Mouse (Mus musculus) hindbrain, embryonic 16.5 days (tissue): ENCODE results near the gene Ccdc66. TPM values are rescaled to one million over a fixed set of nuclear protein-coding genes. Genes with fewer than 3 reads are reported as not detected.
A peak's percentile ranks its signal among the peaks of the same experiment; 100 is the strongest.

Experiments
- ATAC-seq: fragments of 200-750 bp; cut with Nextera tagmentation; 2 replicates; pipeline ENCODE4 v1.8.0; 2017; ENCODE audit warnings: moderate TSS enrichment, moderate library complexity
- H3K27ac ChIP-seq: fragments of 300-500 bp; sonication (generic); 2 replicates; pipeline ENCODE4 v1.5.1; 2014; ENCODE audit warnings: low read depth, mild to moderate bottlenecking, control low read depth, low read length, moderate library complexity
- H3K27me3 ChIP-seq: fragments of 300-500 bp; sonication (generic); replicated peaks from 2 replicates; pipeline ENCODE4 v1.6.1; 2014; ENCODE audit warnings: low read length; ENCODE audit not compliant: control insufficient read depth, insufficient read depth
- H3K36me3 ChIP-seq: fragments of 300-500 bp; sonication (generic); 2 replicates; pipeline ENCODE4 v1.6.1; 2014; ENCODE audit warnings: mild to moderate bottlenecking, low read length, moderate library complexity, mixed read lengths; ENCODE audit not compliant: control insufficient read depth, insufficient read depth
- H3K4me1 ChIP-seq: fragments of 300-500 bp; sonication (generic); 2 replicates; pipeline ENCODE4 v1.6.1; 2014; ENCODE audit warnings: low read depth, low read length; ENCODE audit not compliant: control insufficient read depth, insufficient read depth
- H3K4me2 ChIP-seq: fragments of 300-500 bp; sonication (generic); 2 replicates; pipeline ENCODE4 v1.6.1; 2014; ENCODE audit warnings: mild to moderate bottlenecking, low read length, control low read depth, moderate library complexity
- H3K4me3 ChIP-seq: fragments of 300-500 bp; sonication (generic); 2 replicates; pipeline ENCODE4 v1.5.1; 2014; ENCODE audit warnings: mild to moderate bottlenecking, low read length, control low read depth, moderate library complexity
- H3K9ac ChIP-seq: fragments of 300-500 bp; sonication (generic); 2 replicates; pipeline ENCODE4 v1.6.1; 2014; ENCODE audit warnings: low read depth, mild to moderate bottlenecking, control low read depth, low read length, moderate library complexity
- H3K9me3 ChIP-seq: fragments of 300-500 bp; sonication (generic); 2 replicates; pipeline ENCODE4 v1.6.1; 2014; ENCODE audit warnings: mild to moderate bottlenecking, low read length, moderate library complexity; ENCODE audit not compliant: control insufficient read depth
- WGBS: fragments of 180-500 bp; shearing (Covaris S2); extraction: QIAGEN DNeasy Blood & Tissue Kit; methylation state at CpG from one replicate; pipeline ENCODE4 v1.1.7; 2014; 5-methylcytosine and 5-hydroxymethylcytosine counted together
- polyA plus RNA-seq: library from polyadenylated mRNA; unstranded; fragments of >200 nt; fragmentation: Nextera tagmentation; extraction: Ambion mirVana; gene quantifications from 2 replicates; pipeline ENCODE4 v1.2.1, GENCODE M21; 2015

The Ccdc66 gene
- polyA plus RNA-seq, result 10.3 and 12.7 TPM in 2 replicates

GRCm38 (mm10) chr14:27507894-27508643, at the start of gene Ccdc66:
Gene Ccdc66, minus strand, starts transcription at chr14:27508460.
- Histone ChIP-seq H3K36me3 (no peaks in the 10 kb centered on the region), H3K9me3 (no peaks in the 10 kb centered on the region), H3K4me1 (peaks cover 8% of the 10 kb centered on the region), H3K4me2 (peak within 1 kb of the TSS; percentile 61), H3K27ac (peak within 1 kb of the TSS; percentile 74), H3K9ac (peak within 1 kb of the TSS; percentile 82), H3K4me3 (peak within 1 kb of the TSS; percentile 83), H3K27me3 (no peaks in the 10 kb centered on the region)
- ATAC-seq, result peak; percentile 99
- WGBS, result under 1% methylated on average over 51 of the region's 51 CpGs

GRCm38 (mm10) chr14:27543838-27544426, 35.7 kb upstream of the Ccdc66 start:
- H3K4me1 ChIP-seq, result no peaks in the 10 kb centered on the region
- no peak overlapping the region for H3K4me3 ChIP-seq
- 0 out of 2 replicates have a peak, but pooled peaks cover 2% of the 10 kb centered on the region for H3K9me3 ChIP-seq
- H3K36me3 ChIP-seq, result no peaks in the 10 kb centered on the region
- ATAC-seq, result no peak
- WGBS, result 48% methylated on average over 4 of the region's 4 CpGs
- H3K27ac ChIP-seq, result no peak overlapping the region
- no peaks in the 10 kb centered on the region for H3K27me3 ChIP-seq
- H3K9ac ChIP-seq, result no peak overlapping the region
- no peak overlapping the region for H3K4me2 ChIP-seq

GRCm38 (mm10) chr14:27536441-27536840, 28.2 kb upstream of the Ccdc66 start:
- H3K36me3 ChIP-seq, result no peaks in the 10 kb centered on the region
- no peaks in the 10 kb centered on the region for H3K27me3 ChIP-seq
- H3K27ac ChIP-seq, result no peak overlapping the region
- ATAC-seq, result no peak
- H3K9ac ChIP-seq, result no peak overlapping the region
- no peak overlapping the region for H3K4me2 ChIP-seq
- H3K9me3 ChIP-seq, result no peaks in the 10 kb centered on the region
- no peak overlapping the region for H3K4me3 ChIP-seq
- H3K4me1 ChIP-seq, result no peaks in the 10 kb centered on the region
- WGBS, result 87% methylated on average over 3 of the region's 3 CpGs

GRCm38 (mm10) chr14:27524541-27524940, 16.3 kb upstream of the Ccdc66 start:
- no peak for ATAC-seq
- H3K27me3 ChIP-seq, result no peaks in the 10 kb centered on the region

GRCm38 (mm10) chr14:27508644-27509301, 513 bp upstream of the Ccdc66 start:
- peak; percentile 87 for ATAC-seq
- no peaks in the 10 kb centered on the region for H3K36me3 ChIP-seq
- no peaks in the 10 kb centered on the region for H3K9me3 ChIP-seq
- H3K9ac ChIP-seq, result peak overlapping the region; percentile 82
- peak overlapping the region; percentile 61 for H3K4me2 ChIP-seq
- peaks cover 8% of the 10 kb centered on the region for H3K4me1 ChIP-seq
- H3K27me3 ChIP-seq, result no peaks in the 10 kb centered on the region
- 33% methylated on average over 15 of the region's 15 CpGs for WGBS
- peak overlapping the region; percentile 83 for H3K4me3 ChIP-seq
- peak overlapping the region; percentile 61 for H3K27ac ChIP-seq

More at GRCm38 (mm10) chr14:27524541-27524940, 16.3 kb upstream of the Ccdc66 start:
- H3K27ac ChIP-seq, result no peak overlapping the region
- no peaks in the 10 kb centered on the region for H3K9me3 ChIP-seq
- no peaks in the 10 kb centered on the region for H3K36me3 ChIP-seq
- no peaks in the 10 kb centered on the region for H3K4me1 ChIP-seq
- H3K9ac ChIP-seq, result no peak overlapping the region
- no peak overlapping the region for H3K4me3 ChIP-seq
- H3K4me2 ChIP-seq, result no peak overlapping the region

GRCm38 (mm10) chr14:27501096-27501495, 7.2 kb downstream of the Ccdc66 start:
- WGBS, result 81% methylated on average over 4 of the region's 4 CpGs
- Histone ChIP-seq H3K9me3 (no peaks in the 10 kb centered on the region), H3K36me3 (peaks cover 6% of the 10 kb centered on the region; the same call in 1 of the 2 replicates), H3K9ac (no peak overlapping the region), H3K27me3 (no peaks in the 10 kb centered on the region), H3K4me2 (no peak overlapping the region), H3K27ac (no peak overlapping the region), H3K4me3 (no peak overlapping the region), H3K4me1 (no peaks in the 10 kb centered on the region)
- ATAC-seq, result no peak

GRCm38 (mm10) chr14:27493516-27493915, 14.7 kb downstream of the Ccdc66 start:
- Histone ChIP-seq H3K4me3 (no peak overlapping the region), H3K9ac (no peak overlapping the region), H3K27ac (no peak overlapping the region), H3K36me3 (peaks cover 33% of the 10 kb centered on the region), H3K4me1 (no peaks in the 10 kb centered on the region), H3K4me2 (no peak overlapping the region), H3K9me3 (no peaks in the 10 kb centered on the region), H3K27me3 (no peaks in the 10 kb centered on the region)
- ATAC-seq, result no peak
- WGBS, result 93% methylated on average over 4 of the region's 4 CpGs

GRCm38 (mm10) chr14:27491399-27491798, 16.9 kb downstream of the Ccdc66 start:
- H3K27ac ChIP-seq, result no peak overlapping the region
- 96% methylated on average over 5 of the region's 5 CpGs for WGBS
- ATAC-seq, result no peak

GRCm38 (mm10) chr14:27446963-27447362, 61.3 kb downstream of the Ccdc66 start:
- ATAC-seq, result no peak
- no peaks in the 10 kb centered on the region for H3K4me1 ChIP-seq
- H3K27me3 ChIP-seq, result no peaks in the 10 kb centered on the region
- H3K27ac ChIP-seq, result no peak overlapping the region
- H3K36me3 ChIP-seq, result peaks cover 16% of the 10 kb centered on the region
- 93% methylated on average over 4 of the region's 4 CpGs for WGBS
- no peak overlapping the region for H3K4me3 ChIP-seq
- no peaks in the 10 kb centered on the region for H3K9me3 ChIP-seq
- no peak overlapping the region for H3K4me2 ChIP-seq
- H3K9ac ChIP-seq, result no peak overlapping the region

More at GRCm38 (mm10) chr14:27491399-27491798, 16.9 kb downstream of the Ccdc66 start:
- Histone ChIP-seq H3K36me3 (peaks cover 32% of the 10 kb centered on the region), H3K9me3 (no peaks in the 10 kb centered on the region), H3K9ac (no peak overlapping the region), H3K27me3 (no peaks in the 10 kb centered on the region), H3K4me2 (no peak overlapping the region), H3K4me3 (no peak overlapping the region), H3K4me1 (no peaks in the 10 kb centered on the region)
